Mouse (Mus musculus) forebrain, embryonic 15.5 days (tissue): Measurements from ENCODE around the gene 4930518I15Rik. TPM values are rescaled to one million over a fixed set of nuclear protein-coding genes. Genes with fewer than 3 reads are reported as not detected.
"Not testable (repeated sequence)": the region's sequence is repeated elsewhere in the genome, so short reads cannot be mapped to it uniquely, and the experiment has no call there.

Source experiments
- ATAC-seq: fragments of 200-750 bp; cut with Nextera tagmentation; replicated peaks from 2 replicates; pipeline ENCODE4 v1.8.0; 2017; ENCODE audit warnings: mild to moderate bottlenecking, moderate TSS enrichment, moderate library complexity
- H3K27ac ChIP-seq: fragments of 300-500 bp; sonication (generic); replicated peaks from 2 replicates; pipeline ENCODE4 v1.5.1; 2015; ENCODE audit warnings: mild to moderate bottlenecking, inconsistent platforms
- H3K27me3 ChIP-seq: fragments of 300-500 bp; sonication (generic); 2 replicates; pipeline ENCODE4 v1.6.1; 2015; ENCODE audit warnings: inconsistent platforms
- H3K36me3 ChIP-seq: fragments of 300-500 bp; sonication (generic); 2 replicates; pipeline ENCODE4 v1.6.1; 2015; ENCODE audit warnings: mild to moderate bottlenecking, inconsistent platforms
- H3K4me1 ChIP-seq: fragments of 300-500 bp; sonication (generic); 2 replicates; pipeline ENCODE4 v1.6.1; 2015; ENCODE audit warnings: inconsistent platforms
- H3K4me2 ChIP-seq: fragments of 300-500 bp; sonication (generic); replicated peaks from 2 replicates; pipeline ENCODE4 v1.6.1; 2015; ENCODE audit warnings: mild to moderate bottlenecking, inconsistent platforms
- H3K4me3 ChIP-seq: fragments of 300-500 bp; sonication (generic); 2 replicates; pipeline ENCODE4 v1.5.1; 2015; ENCODE audit warnings: mild to moderate bottlenecking, inconsistent platforms
- H3K9ac ChIP-seq: fragments of 300-500 bp; sonication (generic); replicated peaks from 2 replicates; pipeline ENCODE4 v1.6.1; 2015; ENCODE audit warnings: mild to moderate bottlenecking, inconsistent platforms
- H3K9me3 ChIP-seq: fragments of 300-500 bp; sonication (generic); 2 replicates; pipeline ENCODE4 v1.6.1; 2016; ENCODE audit warnings: inconsistent platforms
- WGBS: fragments of 180-500 bp; shearing (Covaris S2); methylation state at CpG from one replicate; pipeline ENCODE4 v1.1.7; 2015; ENCODE audit warnings: mixed read lengths; 5-methylcytosine and 5-hydroxymethylcytosine counted together
- polyA plus RNA-seq: library from polyadenylated mRNA; unstranded; fragments of >200 nt; fragmentation: Nextera tagmentation; extraction: Ambion mirVana; gene quantifications from 2 replicates; pipeline ENCODE4 v1.2.1, GENCODE M21; 2015

4930518I15Rik gene
- polyA plus RNA-seq, 1 experiment from 2014 or later, result 11.2 TPM

DNA sequence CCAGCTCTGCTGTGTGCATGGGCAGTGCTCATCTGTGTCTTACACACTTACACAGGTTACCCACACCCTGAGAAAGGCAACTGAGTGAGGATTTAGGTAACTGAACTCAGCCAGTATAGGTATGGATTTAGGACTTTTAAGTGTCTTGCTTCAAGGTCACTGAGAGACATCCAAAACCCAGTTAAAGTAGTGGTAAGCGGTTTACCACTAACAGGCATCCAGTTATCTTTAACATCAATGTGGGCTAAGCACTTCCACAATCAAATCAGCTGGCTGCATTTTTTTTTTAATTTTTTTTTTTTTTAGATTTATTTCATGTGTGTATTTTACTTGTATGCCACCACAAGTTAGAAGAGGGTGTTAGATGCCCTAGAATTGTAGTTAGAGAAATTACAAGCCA, 1.4 kb downstream of the 4930518I15Rik start:
- 95% methylated on average over 1 of the region's 1 CpGs for WGBS
- peaks cover 17% of the 10 kb centered on the region for H3K4me1 ChIP-seq
- ATAC-seq, result no peak
- H3K27ac ChIP-seq, result no peak overlapping the region
- H3K27me3 ChIP-seq, result no peaks in the 10 kb centered on the region
- no peaks in the 10 kb centered on the region for H3K9me3 ChIP-seq
- H3K9ac ChIP-seq, result no peak overlapping the region
- H3K4me3 ChIP-seq, result no peak overlapping the region
- H3K36me3 ChIP-seq, result peaks cover 26% of the 10 kb centered on the region
- H3K4me2 ChIP-seq, result no peak overlapping the region

DNA sequence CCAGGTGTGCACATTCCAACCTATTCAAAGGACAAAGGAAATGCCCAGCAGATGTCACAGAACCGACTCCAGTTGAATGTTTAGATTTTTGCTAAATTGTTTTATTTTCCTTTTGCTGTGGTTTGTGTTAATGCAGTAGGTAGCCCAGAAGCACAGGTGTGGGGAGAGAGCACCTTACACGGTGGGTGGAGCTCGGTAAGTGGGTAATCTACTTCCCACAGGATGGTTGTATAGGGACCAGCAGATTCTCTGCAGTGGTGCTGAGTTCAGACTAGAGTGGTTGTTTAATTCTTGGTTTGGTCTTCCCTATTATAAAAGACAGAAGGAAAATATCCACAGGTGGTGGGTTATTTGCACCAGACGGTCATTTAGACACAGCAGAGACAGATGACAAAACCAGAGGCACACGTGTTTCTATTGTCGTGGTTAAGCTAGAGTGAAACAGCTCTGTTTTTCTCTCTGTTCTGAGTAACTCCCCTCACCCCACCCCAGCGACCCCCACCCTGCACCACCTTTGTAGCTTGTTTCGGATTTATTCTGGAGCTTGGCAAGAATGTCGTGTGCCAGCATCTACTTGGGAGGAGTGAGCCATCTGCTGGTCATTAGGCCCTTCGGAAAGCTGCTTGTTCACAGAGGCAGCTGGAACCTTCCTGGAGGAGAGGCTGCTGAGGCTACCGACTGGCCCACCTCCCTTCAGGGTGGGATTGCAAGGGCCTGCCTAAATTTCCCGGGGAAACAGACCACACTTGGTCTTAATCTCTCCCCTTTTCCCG, 3.6 kb downstream of the 4930518I15Rik start:
- WGBS, result 33% methylated on average over 13 of the region's 13 CpGs
- H3K4me2 ChIP-seq, H3K4me3 ChIP-seq, H3K27me3 ChIP-seq, H3K9me3 ChIP-seq, H3K9ac ChIP-seq: not testable (repeated sequence)
- H3K4me1 ChIP-seq, result peaks cover 10% of the 10 kb centered on the region
- H3K36me3 ChIP-seq, result peaks cover 31% of the 10 kb centered on the region
- 0 out of 2 replicates have a peak overlapping the region, but pooled peaks have one; percentile 2 for H3K27ac ChIP-seq
- ATAC-seq, result peak; percentile 43; the same call in 1 of the 2 replicates

DNA sequence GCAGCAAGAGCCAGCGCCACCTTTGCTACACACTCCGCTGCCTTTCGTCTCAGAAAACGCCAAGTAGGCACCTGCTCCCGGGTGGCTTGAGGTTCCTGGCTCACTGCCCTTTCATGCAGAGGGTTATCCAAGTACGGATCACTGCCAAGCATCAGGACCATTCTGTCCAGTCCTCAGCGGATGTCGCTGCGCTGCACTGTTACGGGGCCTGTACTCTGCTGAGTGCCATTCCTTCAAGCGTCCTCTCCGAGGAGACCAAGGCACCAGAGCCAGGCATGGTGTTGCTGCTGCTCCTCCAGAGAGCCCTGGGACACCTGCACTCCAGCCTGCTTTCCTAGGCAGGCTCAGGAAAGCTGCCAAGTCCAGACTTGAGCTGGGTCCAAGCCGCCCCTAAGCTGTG, 4.2 kb downstream of the 4930518I15Rik start:
- not testable (repeated sequence) for H3K4me3 ChIP-seq, H3K9me3 ChIP-seq, H3K9ac ChIP-seq, H3K27ac ChIP-seq, H3K27me3 ChIP-seq, H3K4me2 ChIP-seq
- ATAC-seq, result 0 out of 2 replicates have a peak, but pooled peaks have one; percentile 41
- WGBS, result 42% methylated on average over 8 of the region's 13 CpGs
- Histone ChIP-seq H3K36me3 (peaks cover 31% of the 10 kb centered on the region), H3K4me1 (peaks cover 13% of the 10 kb centered on the region)

DNA sequence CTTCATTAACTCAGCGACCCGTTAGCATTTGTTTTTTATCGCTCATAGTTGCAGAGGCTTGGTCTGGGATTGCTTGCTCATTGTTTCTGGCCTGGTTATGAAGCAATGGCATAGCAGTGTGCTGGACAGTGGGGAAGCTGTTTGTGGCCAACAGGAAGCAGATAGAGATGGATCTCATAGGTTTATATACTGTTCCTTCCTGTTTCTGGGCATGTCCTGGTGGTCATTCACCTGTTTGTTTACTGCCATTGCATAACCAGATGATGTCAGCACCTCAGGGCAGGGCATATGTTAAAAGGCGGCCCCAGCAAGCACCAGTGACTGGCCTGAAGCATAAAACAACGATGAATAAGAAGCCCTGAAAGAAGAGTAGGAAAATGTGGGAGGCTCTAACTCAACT, 7.2 kb downstream of the 4930518I15Rik start:
- ATAC-seq, result no peak
- 90% methylated on average over 5 of the region's 5 CpGs for WGBS

DNA sequence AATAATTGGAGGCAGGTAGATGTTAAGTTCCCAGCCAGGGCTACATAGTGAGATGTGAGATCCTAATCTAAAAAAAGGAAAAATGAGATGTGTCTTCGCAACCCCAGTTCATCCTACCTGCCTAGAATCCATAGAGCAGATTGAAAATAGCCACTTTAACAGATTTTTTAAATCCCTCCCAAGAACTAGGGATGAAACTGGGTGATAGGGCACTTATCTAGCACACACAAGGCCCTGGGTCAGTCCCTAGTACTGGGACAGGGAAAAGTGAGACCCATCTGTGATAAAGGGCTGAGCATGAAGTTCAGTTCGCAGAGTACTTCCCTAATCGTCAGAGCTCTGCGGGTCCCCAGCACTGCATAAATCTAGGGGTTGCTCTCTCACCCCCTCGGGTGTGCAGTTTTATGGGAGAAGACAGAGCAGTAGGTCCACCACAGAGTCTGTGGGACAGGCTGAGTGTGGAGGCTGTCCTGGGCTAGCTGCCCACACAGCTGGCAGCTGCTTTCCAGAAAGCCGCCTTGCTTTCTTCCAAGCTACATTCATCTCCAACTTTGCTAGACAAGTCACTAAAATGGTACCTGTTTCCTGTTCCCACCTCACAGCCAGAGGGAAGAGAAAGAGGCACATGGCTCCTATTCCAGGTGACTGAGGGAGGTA, 9.1 kb downstream of the 4930518I15Rik start:
- no peak overlapping the region for H3K4me2 ChIP-seq
- H3K4me3 ChIP-seq, result no peak overlapping the region
- H3K27me3 ChIP-seq, result no peaks in the 10 kb centered on the region
- H3K4me1 ChIP-seq, result peaks cover 32% of the 10 kb centered on the region
- H3K27ac ChIP-seq, result peak overlapping the region; percentile 23; the same call in 1 of the 2 replicates
- peaks cover 16% of the 10 kb centered on the region for H3K36me3 ChIP-seq
- H3K9me3 ChIP-seq, result no peaks in the 10 kb centered on the region
- ATAC-seq, result no peak
- 87% methylated on average over 6 of the region's 6 CpGs for WGBS
- H3K9ac ChIP-seq, result no peak overlapping the region

More for the DNA sequence above, 7.2 kb downstream of the 4930518I15Rik start:
- Histone ChIP-seq H3K36me3 (peaks cover 16% of the 10 kb centered on the region), H3K9me3 (no peaks in the 10 kb centered on the region), H3K9ac (no peak overlapping the region), H3K27ac (no peak overlapping the region), H3K27me3 (no peaks in the 10 kb centered on the region), H3K4me3 (no peak overlapping the region), H3K4me1 (peaks cover 20% of the 10 kb centered on the region), H3K4me2 (no peak overlapping the region)

DNA sequence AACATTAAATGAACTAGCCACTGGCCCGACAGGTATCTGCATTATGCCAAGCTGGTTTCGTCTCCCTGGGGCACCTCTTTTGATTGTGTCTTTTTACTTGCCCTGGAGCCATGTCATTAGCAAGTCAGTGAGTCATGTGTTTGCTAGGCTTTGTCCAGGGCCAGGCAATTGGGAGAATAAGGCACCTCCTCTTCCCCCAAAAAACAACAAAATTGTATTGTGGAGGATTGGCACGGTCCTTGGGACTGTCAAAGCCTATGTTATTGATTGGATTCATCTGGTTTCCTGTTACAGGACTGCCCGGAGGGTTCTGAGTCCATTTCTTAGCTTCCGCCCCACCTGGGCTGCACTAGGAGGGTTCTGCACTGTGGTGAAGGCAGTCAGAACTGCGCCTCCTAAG, 10.1 kb downstream of the 4930518I15Rik start:
- no peak overlapping the region for H3K9ac ChIP-seq
- H3K36me3 ChIP-seq, result peaks cover 16% of the 10 kb centered on the region
- H3K27me3 ChIP-seq, result no peaks in the 10 kb centered on the region
- 50% methylated on average over 6 of the region's 6 CpGs for WGBS
- ATAC-seq, result no peak
- H3K4me2 ChIP-seq, result no peak overlapping the region
- no peaks in the 10 kb centered on the region for H3K9me3 ChIP-seq
- H3K27ac ChIP-seq, result no peak overlapping the region
- H3K4me1 ChIP-seq, result peaks cover 39% of the 10 kb centered on the region
- no peak overlapping the region for H3K4me3 ChIP-seq

DNA sequence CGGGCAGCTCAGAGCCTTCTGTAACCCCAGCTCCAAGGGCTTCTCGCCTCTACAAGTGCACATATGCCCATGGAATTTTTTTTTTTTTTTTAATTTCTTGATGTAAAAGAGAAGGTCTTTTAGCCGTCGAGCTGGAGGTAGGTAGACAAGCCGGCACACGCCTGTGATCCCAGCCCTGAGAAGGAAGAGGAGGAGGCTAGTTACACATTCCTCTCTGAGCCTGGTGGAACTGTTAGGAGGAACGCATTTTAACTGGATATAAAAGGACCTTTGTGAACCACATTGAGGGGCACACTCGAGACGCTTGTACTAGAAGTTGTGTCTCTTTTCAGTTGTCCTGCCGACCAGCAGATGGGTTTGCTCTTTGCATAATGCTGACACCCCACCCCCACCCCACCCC, 13.0 kb downstream of the 4930518I15Rik start:
- Histone ChIP-seq H3K4me1 (peaks cover 63% of the 10 kb centered on the region), H3K4me2 (no peak overlapping the region), H3K27ac (peak overlapping the region; percentile 12; the same call in 1 of the 2 replicates), H3K9ac (no peak overlapping the region), H3K36me3 (0 out of 2 replicates have a peak, but pooled peaks cover 1% of the 10 kb centered on the region), H3K27me3 (no peaks in the 10 kb centered on the region), H3K4me3 (no peak overlapping the region), H3K9me3 (no peaks in the 10 kb centered on the region)
- no peak for ATAC-seq
- WGBS, result 39% methylated on average over 10 of the region's 10 CpGs

DNA sequence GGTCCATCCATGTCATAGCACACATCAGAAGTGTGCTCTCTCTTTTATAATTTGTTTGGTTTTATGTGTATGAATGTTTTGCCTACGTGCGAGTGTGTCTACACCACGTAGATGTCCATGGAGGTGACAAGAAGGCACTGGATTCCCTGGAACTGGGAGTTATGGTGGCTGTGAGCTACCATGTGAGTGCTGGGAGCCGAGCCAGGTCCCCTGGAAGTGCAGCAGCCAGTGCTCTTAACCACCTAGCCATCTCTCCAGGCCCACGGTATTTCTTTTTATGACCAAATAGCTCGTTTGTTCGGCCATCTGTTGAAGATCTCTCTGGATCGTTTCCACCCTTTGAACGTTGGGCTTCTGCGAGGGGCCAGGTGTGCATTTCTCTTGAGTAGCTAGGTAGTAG, 14.4 kb downstream of the 4930518I15Rik start:
- no peaks in the 10 kb centered on the region for H3K27me3 ChIP-seq
- no peak for ATAC-seq
- WGBS, result 62% methylated on average over 10 of the region's 10 CpGs
- H3K4me2 ChIP-seq, result peak overlapping the region; percentile 90
- H3K9me3 ChIP-seq, result no peaks in the 10 kb centered on the region
- peaks cover 64% of the 10 kb centered on the region for H3K4me1 ChIP-seq
- H3K9ac ChIP-seq, result no peak overlapping the region
- no peak overlapping the region for H3K27ac ChIP-seq
- H3K4me3 ChIP-seq, result no peak overlapping the region
- H3K36me3 ChIP-seq, result no peaks in the 10 kb centered on the region

DNA sequence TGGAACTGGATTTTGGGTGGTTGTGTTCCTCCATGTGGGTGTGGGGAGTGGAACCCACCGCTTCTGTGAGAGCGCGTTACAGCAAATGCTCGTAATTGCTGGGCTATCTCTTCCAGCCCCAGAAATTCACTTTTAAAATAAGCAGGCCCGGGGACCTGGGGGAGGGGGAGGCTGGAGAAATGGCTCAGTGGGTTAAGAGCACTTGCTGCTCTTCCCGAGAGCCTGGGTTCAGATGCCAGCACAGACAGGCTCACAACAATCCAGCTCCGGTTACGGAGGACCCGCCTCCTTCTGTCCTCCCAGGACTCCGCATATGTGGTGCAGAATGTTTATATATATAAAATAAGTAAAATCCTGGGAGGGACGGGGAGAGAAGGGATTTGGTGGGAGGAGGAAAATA, 15.0 kb downstream of the 4930518I15Rik start:
- Histone ChIP-seq H3K27ac (peak overlapping the region; percentile 86), H3K9ac (no peak overlapping the region; the same call in 1 of the 2 replicates), H3K36me3 (no peaks in the 10 kb centered on the region), H3K27me3 (no peaks in the 10 kb centered on the region), H3K4me2 (peak overlapping the region; percentile 90), H3K4me3 (peak overlapping the region; percentile 67), H3K9me3 (no peaks in the 10 kb centered on the region), H3K4me1 (peaks cover 63% of the 10 kb centered on the region)
- ATAC-seq, result no peak
- 11% methylated on average over 11 of the region's 11 CpGs for WGBS

DNA sequence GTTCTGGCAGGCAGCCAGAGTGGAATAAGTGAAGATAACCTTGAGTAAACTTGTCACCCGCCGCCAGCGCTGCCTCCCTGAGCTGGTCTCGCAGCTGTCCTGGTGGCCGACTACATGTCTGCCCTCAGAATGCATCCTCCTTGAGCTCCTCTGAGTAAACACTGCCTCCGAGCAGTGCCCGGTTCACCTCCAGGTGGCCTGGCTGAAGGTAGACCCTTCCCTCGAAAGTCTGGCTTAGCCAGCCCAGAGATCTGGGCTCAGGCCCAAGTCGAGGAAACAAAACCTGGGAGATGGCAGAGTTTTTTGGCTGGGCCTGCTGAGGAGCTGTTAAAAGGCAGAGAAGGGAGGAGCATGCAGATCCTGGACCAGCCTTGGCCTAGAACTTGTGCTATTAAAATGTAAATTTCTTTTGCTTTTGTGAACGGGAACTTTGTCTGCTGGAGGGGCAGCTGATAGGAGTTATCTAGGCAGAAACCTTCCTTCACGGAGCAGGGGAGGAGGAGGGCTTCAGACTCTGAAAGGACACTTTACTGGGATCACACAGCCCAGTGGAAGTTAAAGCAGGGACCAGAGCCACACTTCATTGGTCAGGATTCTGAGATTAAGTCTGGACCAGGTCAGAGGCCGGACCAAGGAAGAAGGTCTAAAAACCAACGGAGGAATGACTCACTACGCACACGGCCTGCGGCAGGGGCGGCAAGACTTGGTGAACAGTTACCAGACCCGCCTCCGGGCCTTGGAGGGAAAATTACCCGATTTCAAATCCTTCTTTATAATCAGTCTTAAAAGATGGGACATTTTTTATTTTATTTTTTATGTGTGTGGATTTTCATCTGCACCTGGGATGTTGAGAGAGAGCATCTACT, 15.7 kb downstream of the 4930518I15Rik start:
- peak; percentile 23 for ATAC-seq
- 3% methylated on average over 20 of the region's 20 CpGs for WGBS
- Histone ChIP-seq H3K4me3 (peak overlapping the region; percentile 67), H3K4me1 (peaks cover 58% of the 10 kb centered on the region), H3K27me3 (no peaks in the 10 kb centered on the region), H3K9ac (peak overlapping the region; percentile 72), H3K36me3 (no peaks in the 10 kb centered on the region), H3K4me2 (peak overlapping the region; percentile 90), H3K27ac (peak overlapping the region; percentile 86), H3K9me3 (no peaks in the 10 kb centered on the region)

DNA sequence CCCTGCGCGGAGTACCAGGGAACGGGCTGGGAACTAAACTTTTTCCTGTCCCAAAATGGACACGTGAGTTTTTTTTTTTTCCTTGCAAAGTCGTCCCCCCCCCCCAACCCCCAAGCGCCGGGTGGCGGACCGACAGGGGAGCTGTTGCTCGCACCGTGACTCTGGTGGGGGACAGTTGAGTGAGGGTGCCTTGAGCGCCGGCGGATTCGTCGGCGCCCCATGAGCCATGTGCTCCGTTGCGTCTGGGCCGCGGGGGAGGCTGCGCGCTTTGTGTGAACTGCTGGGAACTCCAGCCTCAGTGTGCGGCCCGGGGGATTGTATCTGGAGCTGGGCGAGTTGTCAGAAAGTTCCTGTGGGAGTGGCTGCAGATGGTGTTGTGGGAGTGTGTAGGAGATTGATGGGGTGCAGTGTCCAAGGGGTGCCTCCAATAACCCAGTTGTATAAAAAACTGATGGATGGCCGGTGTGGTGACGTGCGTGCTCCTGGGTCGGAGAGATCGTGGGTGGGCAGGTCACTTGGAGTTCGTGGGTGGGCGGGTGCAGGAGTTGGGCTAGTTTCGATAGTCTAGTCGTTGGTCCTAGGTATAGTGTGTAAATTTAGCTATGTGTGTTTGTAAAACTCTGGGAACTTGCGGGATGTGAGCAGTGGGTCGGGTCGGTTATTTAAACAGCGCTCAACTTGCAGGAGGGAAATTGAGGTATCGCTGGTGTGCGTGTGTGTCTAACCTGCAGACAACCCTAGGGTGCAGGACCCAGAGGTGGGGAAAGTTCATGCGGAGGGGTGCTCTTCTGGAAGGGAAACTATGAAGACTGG, 16.5 kb downstream of the 4930518I15Rik start:
- Histone ChIP-seq H3K4me3 (peak overlapping the region; percentile 67), H3K9me3 (no peaks in the 10 kb centered on the region), H3K27ac (peak overlapping the region; percentile 86), H3K36me3 (no peaks in the 10 kb centered on the region), H3K27me3 (no peaks in the 10 kb centered on the region), H3K4me1 (peaks cover 58% of the 10 kb centered on the region), H3K9ac (peak overlapping the region; percentile 72), H3K4me2 (peak overlapping the region; percentile 90)
- ATAC-seq, result peak; percentile 25
- WGBS, result under 1% methylated on average over 42 of the region's 42 CpGs
